Mouse (Mus musculus) left cerebral cortex, postnatal 4 days (tissue): ENCODE measurements around the gene Ehmt1. TPM values are rescaled to one million over a fixed set of nuclear protein-coding genes. Genes with fewer than 3 reads are reported as not detected.

Experiments
- DNase-seq: peaks from one replicate; pipeline ENCODE4 v3.0.0-alpha.2; 2022
- intact Hi-C: fragments of 180-260 bp; cut with DNase I; formaldehyde crosslinking; loops from one replicate; pipeline ENCODE4 v1.15.1; 2025
- total RNA-seq, 2 experiments: library from RNA; stranded (reverse); gene quantifications; 2 replicates each; pipeline ENCODE4 v1.2.3; 2021

Gene Ehmt1
- total RNA-seq, 2 experiments from 2014 or later: 118 to 122 TPM

DNA sequence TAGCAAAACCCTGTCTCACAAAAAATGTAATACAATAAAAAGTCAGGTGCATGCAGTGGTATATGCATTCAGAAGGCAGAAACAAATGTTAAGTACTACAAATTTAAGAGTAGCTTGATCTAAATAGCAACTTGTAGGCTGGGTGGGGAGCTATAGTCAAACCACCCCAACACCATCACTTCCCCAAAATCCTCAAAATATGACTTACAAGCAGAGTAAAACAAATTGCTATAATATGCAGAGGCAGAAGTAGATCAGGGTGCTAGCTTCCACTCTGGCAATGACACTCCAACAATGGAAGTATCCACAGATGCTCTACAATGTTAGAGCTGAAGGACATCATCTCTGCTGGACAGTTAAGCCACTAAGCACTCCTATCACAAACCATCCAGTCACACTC lies 6.8 kb downstream of the Ehmt1 start:
- intact Hi-C loops: no loop called here
- no peak for DNase-seq

DNA sequence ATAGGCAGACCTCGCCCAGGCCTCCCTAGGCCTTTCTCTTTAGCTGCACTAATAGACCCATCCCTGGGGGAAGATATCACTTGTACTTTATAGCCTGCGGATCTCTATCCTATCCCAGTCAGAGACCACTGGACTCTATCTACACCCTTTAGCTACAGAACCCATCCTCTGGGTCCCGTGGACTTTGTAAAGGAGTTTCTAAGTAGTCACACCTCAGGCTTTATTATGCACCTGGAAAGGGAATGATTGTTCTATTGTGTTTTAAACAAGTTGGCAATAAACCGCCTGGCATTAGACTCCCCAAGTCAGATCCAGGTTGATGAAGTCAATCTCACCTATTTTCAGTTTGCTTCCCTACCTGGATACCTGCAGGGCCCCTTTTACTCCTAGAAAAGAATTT lies 7.2 kb downstream of the Ehmt1 start:
- no peak for DNase-seq

DNA sequence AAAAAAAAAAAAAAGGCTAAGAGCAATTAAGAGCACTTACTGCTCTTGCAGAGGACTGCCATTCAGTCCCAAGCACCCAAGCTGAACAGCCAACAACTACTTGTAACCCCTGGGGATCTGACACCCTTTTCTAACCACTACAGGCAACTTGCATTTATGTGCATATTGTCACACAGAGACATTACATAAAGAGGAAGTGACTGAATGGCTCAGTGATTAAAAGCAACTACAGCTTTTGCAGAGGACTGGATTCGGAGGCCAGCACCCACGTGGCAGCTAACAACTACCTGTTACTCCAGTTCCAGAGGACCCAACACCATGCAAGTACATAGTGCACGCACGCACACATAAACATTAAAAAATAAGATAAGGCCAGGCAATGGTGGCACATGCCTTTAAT lies 8.9 kb downstream of the Ehmt1 start:
- intact Hi-C loops: no loop called here
- DNase-seq: no peak

More for the DNA sequence above, 7.2 kb downstream of the Ehmt1 start:
- intact Hi-C loops: no loop called here

DNA sequence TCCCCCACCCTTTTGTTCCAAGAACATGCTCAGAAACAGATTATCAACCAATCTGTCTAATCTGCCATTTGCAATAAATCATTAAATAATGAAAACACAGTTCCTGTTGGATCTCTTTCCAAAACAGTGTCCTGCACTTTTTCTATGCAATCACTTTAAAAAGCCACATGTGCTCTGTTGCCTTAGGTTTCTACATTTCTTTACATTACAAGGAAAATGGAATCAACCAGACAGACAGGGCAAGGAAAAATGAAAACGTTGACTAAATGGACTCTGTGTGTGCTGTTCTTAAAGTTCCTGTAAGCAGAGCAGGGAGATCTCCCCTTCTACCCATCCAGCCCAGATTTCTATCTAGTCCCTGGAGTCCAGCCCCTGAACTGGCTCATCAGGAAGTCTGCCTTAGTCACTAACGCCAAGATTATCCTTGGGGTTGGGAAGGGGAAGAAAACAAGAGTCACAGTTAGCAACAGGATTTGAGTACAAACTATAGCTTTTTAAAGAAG lies 13.7 kb downstream of the Ehmt1 start:
- intact Hi-C loops: no loop called here
- no peak for DNase-seq

DNA sequence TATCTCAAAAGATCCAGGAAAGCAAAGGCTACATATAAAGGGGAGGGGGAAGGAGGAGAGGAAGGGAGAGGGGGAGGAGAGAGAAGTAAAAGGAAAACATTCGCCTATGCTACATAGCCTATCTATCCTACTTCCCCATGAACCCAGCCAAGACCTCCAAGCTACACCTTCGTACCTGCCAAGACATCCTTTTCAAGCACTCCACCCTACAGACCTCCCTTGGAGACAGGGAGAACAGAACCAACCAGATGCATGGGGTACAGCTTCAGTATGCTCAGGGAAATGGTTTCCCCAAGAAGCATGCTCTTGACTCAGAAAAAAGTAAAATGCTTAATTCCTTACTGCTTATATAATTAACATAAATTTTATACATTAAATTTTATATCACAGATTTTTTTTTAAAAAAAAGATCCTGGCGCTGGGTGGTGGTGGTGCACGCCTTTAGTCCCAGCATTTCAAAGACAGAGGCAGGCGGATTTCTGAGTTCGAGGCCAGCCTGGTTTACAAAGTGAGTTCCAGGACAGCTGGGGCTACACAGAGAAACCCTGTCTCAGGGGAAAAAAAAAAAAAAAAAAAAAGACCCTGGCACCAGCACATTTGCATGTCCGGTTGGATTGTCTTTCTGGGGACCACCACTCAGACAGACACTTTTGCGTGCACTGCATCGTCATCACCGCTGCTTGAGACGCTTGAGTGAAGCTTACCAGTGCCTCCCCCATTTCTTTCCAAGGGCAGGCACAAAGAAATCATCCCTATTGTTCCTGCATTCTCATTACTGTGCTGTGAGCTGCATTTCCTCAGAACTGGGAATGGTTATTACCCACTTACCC lies 14.4 kb downstream of the Ehmt1 start:
- intact Hi-C loops: loop anchor here (5.0 kb wide), 1 partner anchor 48 kb away; no protein-coding TSS in a partner anchor
- no peak for DNase-seq

DNA sequence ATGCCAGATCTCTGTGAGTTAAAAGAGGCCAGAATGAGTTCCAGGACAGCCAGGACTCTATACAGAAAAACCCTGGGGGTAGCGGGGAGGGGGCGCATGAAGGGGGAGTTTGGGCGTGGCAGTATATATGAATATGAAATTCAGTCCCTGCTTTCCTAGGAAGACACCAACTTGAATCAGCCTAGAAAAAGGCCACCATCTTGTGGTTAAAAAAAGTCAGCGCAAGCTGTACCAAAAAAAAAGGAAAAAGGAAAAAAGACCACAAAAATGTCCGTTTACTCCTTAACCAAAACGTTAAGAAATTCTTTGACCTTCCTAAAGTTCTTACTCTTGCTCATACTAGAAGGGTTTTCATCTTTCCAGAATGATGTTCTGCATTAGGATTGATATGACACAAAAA lies 16.4 kb downstream of the Ehmt1 start:
- intact Hi-C loops: loop anchor here (5.0 kb wide), 1 partner anchor 46 kb away; no protein-coding TSS in a partner anchor
- DNase-seq: no peak

DNA sequence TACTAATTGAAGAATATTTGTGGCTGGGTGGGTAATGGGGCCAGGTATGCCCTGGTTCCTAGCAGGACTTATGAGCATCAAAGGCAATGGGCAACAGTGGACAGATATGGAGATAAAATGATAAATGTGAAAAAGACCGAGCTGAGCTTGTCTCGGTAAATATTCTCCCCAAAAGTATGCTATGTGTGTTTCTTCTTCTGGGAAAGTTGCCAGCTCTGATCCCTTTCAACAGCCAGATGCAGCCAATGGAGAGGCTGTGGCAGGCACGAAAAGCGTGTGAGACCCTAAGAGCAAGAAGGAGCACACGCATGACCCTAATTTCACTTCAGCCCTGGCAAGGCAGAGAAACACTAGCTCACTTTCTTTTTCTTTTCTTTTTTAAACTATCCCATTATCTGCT lies 18.4 kb downstream of the Ehmt1 start:
- no peak for DNase-seq
- intact Hi-C loops: loop anchor here (5.0 kb wide), 1 partner anchor 44 kb away; no protein-coding TSS in a partner anchor

DNA sequence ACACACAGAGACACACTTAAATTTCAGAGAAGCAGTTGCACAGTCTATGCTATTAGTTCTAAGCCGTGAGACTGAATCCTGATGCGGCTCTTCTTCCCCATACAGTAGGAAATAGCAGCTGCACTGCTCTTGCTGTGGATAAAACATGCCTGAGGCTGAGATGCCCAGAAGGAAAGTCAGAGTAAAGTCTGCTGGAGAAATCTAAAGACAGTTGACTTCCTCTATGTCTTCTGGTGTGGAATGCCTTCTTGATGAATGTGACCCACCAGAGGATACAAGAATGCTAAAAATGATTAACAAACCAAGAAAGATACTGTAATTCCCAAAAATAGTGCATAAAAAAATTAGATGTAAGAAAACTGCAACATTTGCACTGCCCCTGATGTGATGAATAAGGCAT lies 20.1 kb downstream of the Ehmt1 start:
- intact Hi-C loops: no loop called here

DNA sequence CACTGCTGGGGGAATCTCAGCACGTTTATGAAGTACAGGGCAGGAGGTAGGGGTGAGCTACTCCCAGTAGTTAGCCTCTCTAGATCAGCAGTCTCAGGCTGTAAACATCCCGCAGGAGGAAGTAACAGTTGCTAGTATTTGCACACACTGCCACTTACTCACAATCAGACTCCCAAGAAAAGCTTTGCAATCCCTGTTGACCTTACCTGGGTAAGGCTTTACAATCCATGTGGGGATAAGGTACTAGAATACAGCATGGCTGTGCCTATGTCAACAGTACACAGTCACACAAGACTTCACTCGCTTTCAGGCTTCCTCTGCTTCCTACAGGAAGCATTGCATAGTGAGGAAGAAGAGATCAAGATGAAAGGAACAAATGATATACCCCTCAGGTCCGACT lies 22.7 kb downstream of the Ehmt1 start:
- intact Hi-C loops: no loop called here
- no peak for DNase-seq

More for the DNA sequence above, 20.1 kb downstream of the Ehmt1 start:
- DNase-seq: no peak

DNA sequence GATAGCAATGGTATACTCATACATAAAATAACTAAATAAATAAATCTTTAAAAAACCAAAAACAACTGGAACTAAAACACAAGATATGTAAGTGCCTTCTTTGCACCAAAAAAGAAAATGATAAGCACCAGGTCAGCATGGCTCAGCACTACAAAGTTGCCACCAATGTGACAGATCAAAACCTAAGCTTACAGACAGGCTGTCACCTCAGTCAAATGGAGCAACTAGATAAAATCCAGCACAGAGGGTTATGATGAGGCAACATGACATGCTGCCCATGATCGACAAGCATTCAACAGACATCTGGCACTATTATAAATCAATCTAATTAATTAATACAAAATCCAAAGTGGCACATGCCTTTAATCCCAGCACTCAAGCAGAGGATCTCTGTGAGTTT lies 25.2 kb downstream of the Ehmt1 start:
- intact Hi-C loops: no loop called here
- no peak for DNase-seq

DNA sequence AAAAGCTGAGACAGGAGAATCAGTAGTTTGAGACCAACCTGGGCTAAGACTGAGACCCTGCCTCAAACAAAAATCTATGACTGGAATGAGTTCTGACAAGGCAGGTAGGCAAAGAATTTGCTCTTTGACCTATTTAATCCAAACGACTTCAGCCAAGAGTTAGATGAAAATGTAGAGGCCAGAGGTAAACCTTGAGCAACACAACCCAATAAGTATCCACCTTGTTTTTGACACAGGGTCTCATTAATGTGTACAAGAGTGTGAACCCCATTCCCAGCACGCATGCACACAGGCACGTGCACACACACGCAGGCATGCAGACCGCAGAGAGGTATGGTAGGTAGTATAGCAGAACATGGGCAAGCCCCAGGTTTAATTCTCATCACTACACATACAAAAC lies 27.1 kb downstream of the Ehmt1 start:
- no peak for DNase-seq
- intact Hi-C loops: no loop called here

DNA sequence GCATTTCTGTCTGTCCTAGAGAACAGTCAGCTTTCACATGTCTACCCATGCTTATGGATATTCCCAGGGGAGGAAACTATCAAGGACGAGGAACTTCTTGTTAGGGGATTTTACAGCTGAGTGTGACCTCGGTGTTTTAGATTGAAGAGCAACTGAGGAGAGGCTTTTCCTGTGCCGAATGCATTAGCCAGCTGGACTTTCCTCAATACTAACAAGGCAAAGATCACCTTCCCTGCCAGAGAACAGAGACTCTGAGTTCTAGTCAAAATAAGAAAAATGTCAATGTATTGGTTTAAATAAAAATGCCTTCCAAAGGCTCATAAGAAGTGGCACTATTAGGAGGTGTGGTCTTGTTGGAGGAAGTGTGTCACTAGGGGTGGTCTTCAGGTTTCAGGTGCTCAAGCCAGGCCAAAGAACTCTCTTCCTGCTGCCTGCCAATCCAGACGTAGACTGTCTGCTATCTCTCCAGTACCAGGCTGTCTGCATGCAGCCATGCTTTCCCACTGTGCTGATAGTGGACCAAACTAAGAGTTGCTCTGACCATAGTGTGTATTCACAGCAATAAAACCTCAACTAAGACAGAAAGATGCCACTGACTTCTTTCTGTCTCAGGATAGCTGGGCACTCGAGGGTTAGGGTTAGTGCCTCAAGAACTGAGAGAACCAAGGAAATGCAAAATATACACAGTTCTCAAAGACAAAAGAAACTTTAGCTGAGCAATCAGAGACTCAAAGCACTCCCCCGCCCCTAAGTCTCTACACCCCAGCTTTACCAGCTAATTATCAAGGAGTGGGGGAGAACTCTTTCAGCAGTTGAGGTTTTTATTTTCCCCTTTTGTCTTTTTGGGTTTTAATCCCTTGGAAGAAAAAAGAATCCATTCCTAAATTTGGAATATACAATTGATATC lies 28.6 kb downstream of the Ehmt1 start:
- DNase-seq: no peak

DNA sequence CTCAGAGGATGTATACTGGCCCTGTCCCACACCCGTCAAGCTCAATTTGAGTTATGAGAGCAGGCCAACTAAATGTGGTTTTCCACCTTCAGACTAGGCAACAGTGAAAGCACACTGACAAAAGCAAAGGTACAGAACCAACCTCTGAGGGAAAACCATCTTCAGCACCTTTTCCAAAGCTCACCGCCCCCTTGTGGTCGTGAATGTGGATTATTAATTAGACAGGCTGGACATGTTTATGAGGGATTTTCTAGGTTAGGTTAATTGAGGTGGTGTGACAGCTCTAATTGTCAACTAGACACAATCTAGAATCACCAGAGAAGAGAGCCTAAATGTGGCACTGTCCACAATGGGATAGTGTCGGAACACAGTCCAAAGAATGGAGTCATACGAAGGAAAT lies 30.5 kb downstream of the Ehmt1 start:
- no peak for DNase-seq
- intact Hi-C loops: no loop called here

More for the DNA sequence above, 28.6 kb downstream of the Ehmt1 start:
- intact Hi-C loops: no loop called here

DNA sequence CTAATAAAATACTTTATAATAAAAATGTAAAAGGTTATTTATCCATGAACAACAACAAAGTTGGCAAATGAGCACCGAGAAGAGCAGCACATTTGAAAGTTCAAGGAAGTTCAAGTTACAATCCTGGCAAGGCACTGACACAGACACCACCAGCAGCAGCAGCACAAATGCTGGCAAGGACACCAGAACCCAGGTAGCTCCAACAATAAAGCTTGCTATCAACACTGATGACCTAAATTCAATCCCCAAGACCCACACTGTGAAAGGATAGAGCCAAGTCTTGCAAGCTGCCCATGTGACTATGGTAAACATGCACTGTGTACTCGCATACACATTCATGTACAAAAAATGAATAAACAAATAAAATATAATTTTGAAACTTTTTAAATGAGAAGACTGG lies 38.7 kb downstream of the Ehmt1 start:
- DNase-seq: no peak
- intact Hi-C loops: no loop called here

DNA sequence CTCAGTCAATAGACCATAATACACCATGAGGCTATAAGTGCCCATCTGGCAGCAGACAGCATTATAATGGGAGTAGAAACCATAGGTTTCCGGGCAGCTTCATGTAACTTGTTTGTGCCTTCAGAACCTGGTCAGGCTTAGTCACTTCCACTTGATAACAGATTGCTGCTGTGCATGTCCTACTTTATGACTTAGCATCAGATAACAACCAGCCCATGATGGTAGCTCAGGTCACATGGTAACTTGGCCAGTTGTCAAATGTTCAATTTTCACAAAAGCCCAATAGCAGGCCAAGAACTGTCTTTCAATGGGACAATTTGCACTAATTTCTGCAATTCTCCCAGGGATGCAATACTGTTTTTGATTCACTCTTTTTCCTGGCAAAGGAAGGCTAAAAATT lies 48.5 kb downstream of the Ehmt1 start:
- DNase-seq: no peak
- intact Hi-C loops: loop anchor here (10.0 kb wide), 1 partner anchor 954 kb away; the partner anchor contains the start of gene Lcn9

DNA sequence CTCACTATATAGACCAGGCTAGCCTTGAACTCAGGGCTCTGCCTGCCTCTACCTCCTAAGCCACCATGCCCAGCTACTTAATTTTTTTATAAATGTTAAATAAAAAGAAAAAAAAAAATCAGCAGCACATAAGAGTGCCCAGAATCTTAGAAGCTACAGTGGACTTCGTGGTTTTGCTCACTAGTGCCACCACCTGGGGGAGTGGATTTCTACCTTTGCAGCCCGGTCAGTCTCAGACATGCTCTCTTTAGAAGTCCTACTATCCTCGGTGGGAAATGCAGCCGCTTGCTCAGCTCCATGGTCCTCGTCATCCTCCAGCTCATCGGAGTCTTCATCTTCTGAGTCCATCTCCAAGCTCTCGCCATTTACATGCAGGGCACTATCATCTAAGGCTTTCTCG lies 56.4 kb downstream of the Ehmt1 start:
- intact Hi-C loops: no loop called here
- peak; percentile 7 for DNase-seq

DNA sequence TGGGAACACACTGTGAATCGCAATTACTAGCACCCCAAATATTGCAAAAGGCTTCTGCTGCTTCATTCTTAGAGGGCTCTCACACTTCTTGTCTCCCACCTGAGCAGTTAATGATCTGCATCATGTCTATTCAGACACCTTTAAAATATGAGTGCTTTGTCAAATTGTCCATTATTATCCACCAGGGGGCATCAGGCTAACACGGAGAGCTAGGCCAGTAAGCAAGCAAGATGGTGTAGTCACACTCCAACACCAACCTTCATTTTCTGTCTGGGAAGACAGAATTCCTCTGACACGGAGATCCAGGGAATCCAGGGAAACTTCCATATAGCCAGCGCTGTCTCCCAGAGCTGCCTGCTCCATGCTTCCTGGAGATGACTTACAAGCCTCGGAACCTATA lies 67.0 kb downstream of the Ehmt1 start:
- intact Hi-C loops: no loop called here
- no peak for DNase-seq

DNA sequence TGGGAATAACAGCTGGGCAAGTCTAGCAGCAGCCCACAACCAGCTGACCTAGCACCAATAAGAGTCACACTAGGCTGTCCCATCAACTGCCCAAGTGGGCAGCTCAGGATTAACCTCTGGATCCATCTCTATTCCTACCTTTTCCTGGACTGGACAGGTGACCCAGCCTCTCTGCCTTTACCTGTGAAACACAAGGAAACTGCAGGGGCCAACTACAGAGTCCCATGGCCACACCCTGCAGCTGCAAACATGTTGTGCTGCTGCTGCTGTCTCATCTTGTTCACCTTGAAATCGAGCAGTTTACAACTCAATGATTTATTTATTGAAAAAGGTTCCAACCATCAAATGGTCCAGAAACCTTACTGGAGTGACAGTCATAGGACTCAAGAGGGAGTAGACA lies 72.9 kb downstream of the Ehmt1 start:
- intact Hi-C loops: no loop called here
- DNase-seq: no peak

DNA sequence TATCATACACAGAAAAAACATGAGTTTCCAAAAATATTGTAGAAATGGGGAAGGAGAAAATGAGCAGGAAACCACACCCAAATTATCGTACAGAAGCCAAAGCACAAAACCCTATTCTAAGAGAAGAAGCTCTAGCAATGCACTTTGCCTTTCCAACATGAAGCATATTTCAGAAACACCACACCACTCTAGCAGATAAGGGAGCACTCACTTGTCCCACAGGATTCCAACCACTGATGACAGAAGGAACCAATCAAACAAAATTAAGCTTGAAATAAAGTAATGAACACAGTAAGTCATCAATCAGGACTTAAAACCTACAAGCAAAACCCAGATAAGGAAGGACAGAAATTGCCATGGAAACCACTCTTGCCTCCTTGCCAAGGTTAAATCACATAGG lies 74.2 kb downstream of the Ehmt1 start:
- intact Hi-C loops: no loop called here
- DNase-seq: no peak

DNA sequence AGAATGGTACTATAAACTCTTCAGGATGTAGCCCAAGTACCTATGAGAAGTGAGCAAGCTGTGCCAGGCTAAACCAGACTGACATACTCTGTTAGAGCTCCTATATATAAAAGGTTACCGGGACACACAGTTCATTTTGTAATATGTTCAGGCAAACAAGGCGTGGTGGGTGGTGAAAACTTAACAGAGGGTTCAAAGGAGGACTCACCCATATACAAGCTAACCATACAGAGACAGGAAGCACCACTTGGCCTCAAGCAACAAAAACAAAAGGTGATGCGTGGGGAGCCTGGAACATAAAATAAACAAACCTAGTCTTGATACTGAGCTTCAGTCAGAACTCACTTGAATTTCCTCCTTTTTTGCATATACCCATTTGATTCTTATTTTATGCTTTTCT lies 88.8 kb downstream of the Ehmt1 start:
- DNase-seq: no peak
- intact Hi-C loops: no loop called here

DNA sequence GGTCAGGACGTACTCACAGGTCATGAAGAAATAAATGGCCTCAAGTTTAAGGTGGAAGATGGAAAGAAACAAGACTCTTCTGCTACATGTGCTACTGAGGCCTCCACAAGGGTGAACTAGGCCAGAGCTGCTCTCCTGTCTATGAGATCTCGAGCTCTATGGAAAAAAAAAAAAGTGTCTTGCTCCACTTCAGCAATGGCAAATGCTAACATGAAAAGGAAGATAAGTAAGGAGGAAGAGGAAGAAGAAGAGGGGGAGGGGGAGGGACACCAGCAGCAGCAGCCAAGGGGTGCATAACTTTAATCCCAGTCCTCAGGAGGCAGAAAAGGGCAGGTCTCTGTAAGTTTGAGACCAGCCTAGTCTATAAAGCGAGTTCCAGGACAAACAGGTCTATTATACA lies 109.7 kb downstream of the Ehmt1 start:
- DNase-seq: no peak
- intact Hi-C loops: no loop called here
